Mouse (Mus musculus): ENCODE results near the gene Ksr2.
"Not testable (repeated sequence)": the region's sequence is repeated elsewhere in the genome, so short reads cannot be mapped to it uniquely, and the experiment has no call there.

Ksr2 gene

GRCm38 (mm10) chr5:117409369-117409768, 4.4 kb upstream of the Ksr2 start:
- no peak for DNase-seq

DNA sequence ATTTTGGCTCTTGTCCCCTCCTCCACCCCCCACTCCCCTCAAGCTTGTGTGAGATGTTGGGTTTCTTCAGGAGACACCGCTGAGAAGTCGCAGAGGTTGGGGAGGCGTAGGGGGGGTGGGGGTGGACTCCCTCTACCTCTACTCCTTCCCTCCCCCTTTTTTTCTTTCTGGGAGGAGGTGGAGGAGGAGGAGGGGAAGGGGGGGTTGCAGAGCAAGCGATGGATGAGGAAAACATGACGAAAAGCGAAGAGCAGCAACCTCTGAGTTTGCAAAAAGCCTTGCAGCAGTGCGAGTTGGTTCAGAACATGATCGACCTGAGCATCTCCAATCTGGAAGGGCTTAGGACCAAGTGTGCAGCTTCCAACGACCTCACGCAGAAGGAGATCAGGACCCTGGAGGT, 811 bp downstream of the Ksr2 start:
- no peak for DNase-seq

GRCm38 (mm10) chr5:117415011-117415912, 1.5 kb downstream of the Ksr2 start:
- no peak for DNase-seq

DNA sequence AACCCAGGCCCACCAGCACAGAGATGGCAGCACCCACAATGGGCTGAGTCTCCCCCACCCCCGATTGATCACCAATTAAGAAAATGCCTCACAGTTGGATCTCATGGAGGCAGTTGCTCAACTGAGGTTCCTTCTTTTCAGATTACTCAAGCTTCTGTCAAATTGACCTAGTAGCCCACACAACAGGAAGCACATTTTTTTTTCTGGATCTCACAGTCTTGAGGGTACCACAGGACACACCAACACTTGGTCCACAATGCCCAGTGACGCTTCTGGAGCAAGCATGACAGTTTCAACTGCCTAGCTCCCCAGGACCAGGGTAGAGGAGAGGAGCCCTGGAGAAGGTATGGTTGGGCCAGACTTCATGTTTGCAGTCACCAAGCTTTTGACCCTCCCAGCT, 3.6 kb downstream of the Ksr2 start:
- DNase-seq, result no peak

DNA sequence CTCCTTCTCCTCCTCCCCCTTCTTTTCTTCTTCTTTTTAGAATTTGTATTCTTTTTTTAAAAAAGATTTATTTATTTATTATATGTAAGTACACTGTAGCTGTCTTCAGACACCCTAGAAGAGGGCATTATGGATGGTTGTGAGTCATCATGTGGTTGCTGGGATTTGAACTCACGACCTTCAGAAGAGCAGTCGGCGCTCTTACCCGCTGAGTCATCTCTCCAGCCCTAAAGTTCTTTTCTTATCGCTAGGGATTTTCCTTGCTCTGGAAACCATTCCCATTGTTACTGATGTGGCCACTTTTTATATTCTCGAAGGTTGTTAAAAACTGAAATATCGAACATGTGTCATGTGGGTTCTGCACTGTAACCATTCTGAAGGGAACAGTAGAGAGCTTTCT, 19.7 kb downstream of the Ksr2 start:
- DNase-seq, result not testable (repeated sequence)

GRCm38 (mm10) chr5:117440261-117440660, 26.5 kb downstream of the Ksr2 start:
- DNase-seq, result no peak

DNA sequence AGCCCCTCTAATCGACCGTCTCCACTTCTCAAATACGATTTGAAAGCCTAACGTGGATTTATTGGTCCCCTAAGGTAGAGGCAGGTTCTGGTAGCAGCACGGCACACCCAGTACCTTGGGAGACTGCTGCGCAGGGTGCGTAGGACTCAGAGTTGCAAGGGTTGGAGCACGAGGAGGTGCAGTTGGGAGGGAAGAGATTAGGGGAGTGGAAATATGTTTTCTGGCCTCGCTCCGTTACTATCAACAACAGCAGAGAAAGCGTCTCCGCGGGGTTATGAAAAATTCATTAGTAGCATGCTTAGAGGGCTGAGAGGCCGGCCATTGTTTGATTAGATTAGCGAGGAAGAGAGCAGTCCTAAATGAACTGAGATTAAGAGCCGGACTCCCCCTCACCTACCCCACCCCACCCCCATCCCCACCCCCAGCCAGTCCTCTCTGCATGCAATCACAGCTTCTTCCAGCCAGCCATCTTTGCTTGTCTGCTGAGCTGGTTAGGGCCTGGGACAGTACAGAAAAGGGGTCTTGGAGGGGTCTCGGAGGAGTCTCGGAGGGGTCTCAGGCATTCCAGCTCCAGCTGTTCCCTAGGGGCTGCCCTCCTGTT, 27.5 kb downstream of the Ksr2 start:
- DNase-seq, result no peak

GRCm38 (mm10) chr5:117442157-117442765, 28.5 kb downstream of the Ksr2 start:
- DNase-seq, result no peak

DNA sequence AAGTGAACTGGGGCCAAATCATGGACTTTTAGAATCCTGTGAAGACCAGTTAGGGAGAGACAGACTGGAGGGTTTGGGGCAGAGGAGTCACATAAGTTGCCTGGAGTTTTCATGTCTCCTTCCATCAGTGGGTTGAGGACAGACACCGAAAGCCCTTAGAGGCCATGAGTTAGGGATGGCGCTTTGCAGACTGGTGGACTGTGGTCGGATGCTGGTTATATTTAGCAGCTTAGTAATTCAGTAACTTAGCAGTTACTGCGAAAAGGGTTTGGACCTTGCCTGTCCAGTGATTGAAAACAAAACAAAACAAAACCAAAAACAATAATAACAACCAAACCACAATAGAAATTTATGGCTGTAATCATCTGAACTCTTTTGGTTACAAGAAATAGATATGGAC, 29.3 kb downstream of the Ksr2 start:
- no peak for DNase-seq

GRCm38 (mm10) chr5:117443902-117444301, 30.1 kb downstream of the Ksr2 start:
- DNase-seq, result peak; percentile 71

DNA sequence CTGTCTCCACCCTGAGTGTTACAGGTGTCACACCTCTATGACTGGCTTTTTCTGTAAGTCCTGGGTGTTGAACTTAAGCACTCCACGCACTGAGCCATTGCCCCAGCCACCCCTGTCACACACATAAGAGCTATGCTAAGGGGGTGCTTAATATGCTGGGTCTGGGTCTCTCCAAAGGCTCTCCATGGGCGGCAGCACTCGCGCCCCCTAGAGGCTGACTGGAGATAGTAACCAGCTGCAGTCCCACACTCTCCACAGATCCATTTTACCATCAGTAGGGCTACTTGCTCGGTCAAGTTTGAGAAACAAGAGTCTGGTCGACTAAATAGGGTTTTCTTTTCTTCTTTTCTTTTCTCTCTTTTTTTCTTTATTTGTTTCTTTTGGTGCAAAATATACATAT, 33.9 kb downstream of the Ksr2 start:
- no peak for DNase-seq

DNA sequence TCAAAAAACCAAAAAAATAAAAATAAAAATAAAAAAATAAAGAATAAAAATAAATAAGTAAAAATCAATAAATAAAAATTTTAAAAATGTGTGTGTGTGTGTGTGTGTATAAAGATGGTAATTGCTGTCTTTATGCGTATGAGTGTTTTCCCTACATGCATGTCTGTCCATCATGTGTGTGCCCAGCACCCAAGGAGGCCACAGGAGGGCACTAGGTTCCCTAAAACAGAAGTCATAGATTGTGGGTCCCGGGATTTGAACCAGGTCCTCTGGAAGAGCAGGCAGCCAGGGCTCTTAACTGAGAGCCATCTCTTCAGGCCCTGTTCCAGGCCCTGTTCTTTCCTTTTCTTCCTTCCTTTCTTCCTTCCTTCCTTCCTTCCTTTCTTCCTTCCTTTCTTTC, 38.2 kb downstream of the Ksr2 start:
- no peak for DNase-seq

- DNase-seq, result no peak
Observed at GRCm38 (mm10) chr5:117455546-117455945, 41.7 kb downstream of the Ksr2 start.

GRCm38 (mm10) chr5:117457121-117457520, 43.3 kb downstream of the Ksr2 start:
- DNase-seq, result no peak

GRCm38 (mm10) chr5:117457583-117457982, 43.8 kb downstream of the Ksr2 start:
- no peak for DNase-seq

DNA sequence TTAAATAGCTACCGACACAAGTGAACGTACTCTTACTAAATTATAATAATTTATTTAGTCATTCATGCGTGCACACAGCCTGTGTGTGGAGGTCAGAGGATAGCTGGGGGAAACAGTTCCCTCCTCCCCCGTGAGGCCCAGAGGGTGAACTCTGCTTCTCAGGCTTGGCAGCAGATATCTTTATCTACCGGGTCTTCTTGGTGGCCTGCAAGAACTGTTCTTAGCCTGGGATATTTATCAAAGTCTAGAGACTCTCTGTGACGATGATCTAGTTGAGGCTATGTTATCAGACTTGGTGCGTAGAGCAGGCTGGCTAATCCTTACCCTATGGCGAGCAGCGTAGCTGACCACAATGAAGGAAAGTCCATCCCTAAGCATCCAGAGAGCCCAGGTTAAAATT, 45.1 kb downstream of the Ksr2 start:
- DNase-seq, result no peak

DNA sequence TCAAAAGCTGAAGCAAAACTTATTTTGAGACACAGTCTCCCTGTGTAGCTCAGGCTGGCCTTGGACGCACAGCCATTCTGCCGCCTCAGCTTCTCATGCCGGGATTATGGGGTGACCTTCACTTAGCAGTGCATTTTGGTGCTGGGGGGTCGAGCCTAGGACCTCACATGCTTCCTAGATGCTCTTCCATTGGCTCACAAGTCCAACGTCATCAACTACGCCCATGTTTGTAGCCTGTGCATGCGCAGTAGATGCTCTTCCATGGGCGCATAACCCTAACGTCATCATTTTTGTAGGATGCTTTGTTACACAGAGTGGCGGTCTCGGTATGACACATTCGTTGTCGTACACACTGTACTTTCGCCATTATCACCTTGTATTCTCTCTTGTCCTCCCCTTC, 46.5 kb downstream of the Ksr2 start:
- no peak for DNase-seq

DNA sequence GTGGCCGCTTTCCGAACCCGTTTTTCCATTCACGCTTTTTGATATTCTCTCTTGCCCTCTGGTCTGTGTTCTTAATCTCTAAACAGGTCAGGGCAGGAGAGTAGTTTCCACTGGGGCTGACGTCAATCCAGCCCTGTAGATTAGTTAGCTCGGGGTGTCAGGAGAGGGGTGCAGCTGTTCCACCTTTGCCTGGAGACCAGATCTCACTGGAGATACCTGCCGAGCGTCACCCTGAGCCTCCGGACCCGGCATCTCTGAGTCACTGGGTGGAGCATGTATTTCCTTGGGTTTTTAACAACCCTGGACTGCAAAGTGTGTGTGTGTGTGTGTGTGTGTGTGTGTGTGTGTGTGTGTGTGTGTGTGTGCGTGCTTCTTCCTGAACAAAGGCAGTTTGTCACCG, 53.3 kb downstream of the Ksr2 start:
- no peak for DNase-seq

DNA sequence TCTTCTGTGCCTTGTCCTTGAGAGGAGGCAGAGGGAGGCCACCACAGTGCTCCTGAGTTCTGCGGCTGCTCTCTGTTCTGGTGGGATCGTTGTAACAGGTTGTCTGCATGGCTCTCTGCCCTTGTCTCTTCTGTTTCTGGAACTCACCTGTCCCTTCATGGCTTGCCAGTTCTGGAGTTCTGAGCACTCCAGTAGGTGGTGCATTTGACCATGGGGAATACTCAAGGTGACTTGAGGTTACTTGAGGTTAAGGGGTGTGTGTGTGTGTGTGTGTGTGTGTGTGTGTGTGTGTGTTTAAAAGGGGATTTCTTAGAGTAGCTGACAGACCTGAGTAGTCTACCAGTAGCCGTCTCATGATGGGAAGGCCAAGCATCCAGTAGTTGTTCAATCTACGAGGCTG, 55.2 kb downstream of the Ksr2 start:
- DNase-seq, result no peak

DNA sequence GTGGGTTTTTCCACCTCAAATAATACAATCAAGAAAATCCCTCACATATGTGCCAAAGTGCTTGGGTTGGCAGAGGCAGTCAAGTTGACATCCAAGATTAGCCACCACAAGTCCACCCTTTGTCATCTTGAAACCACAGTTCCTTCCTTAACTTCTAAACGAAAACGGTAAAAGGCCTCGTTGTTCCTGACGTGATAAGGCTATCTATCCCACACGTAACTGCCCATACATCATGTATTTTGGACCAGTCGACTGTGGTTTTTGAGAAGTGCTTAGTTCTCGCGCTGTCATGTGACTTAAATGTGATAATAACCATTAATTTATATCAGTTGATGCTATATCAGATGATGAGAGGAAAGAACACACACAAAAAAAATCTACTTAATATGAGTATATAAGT, 55.8 kb downstream of the Ksr2 start:
- no peak for DNase-seq

DNA sequence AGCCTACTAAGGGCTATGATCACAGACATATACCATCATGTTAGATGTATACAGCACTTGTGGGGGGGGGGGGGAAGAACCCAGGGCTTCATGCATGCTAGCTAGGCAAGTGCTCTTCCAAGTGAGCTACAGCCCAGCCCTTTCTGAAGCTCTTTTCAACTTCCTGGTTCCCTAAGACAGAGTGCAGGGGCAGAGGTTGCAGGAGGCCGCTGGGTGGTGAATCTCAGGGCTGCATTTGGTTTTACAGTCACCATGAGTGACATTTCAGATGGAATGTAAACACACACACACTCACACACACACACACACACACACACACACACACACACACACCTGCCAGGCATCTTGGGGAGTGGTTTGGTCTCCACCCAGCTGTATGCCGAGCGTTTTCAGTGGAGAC, 67.4 kb downstream of the Ksr2 start:
- no peak for DNase-seq

GRCm38 (mm10) chr5:117481586-117481985, 67.8 kb downstream of the Ksr2 start:
- DNase-seq, result no peak

DNA sequence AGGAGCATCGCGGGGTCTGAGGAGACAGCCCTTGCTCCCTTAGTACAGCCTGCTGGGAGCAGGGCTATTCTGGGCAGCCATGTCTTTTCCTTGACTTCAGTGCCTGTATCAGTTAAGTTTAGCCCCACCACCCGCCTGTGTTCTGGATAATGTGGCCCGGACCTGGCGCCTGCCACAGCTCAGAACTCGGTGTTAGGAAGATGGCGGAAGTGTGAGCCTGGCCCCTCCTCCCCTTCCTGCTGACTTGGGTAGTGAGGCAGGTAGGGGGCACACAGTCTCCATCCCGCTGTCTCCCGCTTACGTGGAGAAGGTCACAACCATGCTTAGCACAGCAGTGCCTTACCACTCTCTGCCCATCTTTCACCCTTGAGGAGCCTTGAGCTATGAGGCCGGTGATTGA, 68.2 kb downstream of the Ksr2 start:
- no peak for DNase-seq

DNA sequence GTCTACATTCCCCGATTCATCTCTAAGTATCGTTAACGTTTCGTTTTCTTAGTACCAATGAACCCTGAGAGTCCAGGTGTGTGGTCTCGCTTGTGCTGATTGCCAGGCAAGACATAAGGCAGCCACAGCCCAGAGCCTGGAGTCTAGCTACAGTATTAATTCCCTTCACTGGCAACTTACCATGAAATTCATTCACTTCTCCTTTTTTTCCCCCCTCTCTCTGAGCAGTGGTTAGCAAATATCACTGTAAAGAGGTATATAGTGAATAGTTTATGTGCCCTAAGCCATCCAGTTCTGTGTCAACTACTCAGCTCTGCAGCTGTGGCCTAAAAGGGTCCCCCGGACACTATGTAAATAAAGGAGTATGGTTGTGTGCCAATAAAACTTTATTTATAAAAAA, 71.6 kb downstream of the Ksr2 start:
- no peak for DNase-seq

Measured in layer of hippocampus, adult 9-11 months (tissue).